Mouse (Mus musculus) 3T3-L1 (cell line): Measurements from ENCODE around the gene Gstt1.

Experiments used
- DNase-seq: peaks from one replicate; pipeline ENCODE4 v3.0.0-alpha.2; 2015; ENCODE audit warnings: low read depth, low spot score

The Gstt1 gene

DNA sequence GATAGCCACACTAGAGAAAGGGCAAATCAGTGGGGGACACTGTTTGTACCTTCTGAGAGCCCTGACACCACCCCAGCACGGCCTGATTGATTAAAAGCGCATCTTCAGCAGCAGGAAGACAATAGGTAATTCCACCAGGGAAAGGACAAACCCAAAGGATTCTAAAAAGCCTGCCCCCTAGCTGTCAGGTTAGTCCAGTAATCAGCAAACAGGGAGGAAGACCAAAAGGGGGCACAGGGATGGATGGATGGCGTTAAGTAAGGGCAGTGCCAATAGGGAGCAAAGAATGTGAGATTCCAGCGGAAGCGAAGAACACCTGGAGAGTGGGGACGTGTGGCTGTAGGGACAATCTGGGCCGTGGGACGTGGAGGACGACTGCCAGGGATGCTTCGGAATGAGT is 20.3 kb upstream of the Gstt1 start:
- no peak for DNase-seq

- no peak for DNase-seq
These were observed 5.8 kb upstream of the Gstt1 start for GRCm38 (mm10) chr10:75804217-75804616.

- peak; percentile 42 for DNase-seq
These were observed 687 bp downstream of the Gstt1 start for GRCm38 (mm10) chr10:75797619-75798175.

DNA sequence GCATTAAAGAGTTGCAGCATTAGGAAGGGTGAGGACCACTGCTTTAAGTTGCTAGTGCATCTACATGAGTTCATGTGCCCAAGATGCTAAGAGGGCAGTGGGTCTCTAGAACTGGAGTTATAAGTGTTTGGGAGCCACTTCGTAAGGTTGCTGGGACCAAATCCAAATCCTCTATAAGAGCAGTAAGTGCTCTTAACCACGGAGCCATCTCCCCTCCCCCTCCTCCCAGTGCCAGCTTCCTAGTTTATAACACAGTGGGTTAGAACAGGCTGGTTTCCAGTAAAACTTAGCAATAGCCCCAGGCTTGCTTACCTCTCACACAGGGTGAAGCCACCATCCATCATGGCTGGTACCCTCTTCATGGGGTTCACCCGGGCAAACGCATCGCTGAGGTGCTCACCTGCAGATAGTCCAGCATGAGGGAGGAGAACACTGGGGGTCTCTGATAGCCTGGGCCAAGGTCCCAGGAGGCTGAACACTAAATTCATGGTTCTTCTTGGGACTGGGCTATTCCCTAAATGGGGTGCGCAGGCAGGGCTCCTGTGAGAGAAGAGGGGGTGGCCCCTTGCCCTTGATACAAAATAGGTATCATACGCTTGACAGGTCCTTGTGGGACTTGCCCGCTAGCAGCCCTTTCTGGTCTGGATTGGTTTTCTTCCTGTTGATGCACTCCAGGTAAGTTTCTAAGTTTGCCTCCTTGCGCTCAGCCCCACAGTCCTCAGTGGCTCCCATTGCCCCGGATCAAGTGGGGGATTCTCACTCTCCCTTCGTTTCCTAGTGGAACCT is 1.5 kb downstream of the Gstt1 start:
- no peak for DNase-seq

DNA sequence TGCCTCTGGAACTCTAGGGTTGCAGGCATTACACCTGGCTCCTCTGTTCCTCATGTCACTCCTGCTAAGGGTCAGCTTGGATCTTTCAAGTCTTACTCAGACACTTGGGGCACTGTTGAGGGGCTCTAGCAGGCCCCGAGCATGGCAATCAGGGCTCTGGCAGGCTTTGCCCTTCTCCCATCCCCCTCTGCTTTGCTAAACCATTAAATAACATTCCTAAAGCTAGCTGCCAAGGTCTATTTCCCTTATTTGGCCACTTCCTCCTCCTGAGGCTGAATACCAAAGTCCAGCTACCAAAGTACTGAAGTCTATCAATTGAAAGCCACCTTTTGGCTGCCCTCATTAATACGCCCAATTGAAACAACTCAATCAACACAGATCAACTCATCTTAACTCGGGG is 3.5 kb downstream of the Gstt1 start:
- DNase-seq, result peak; percentile 49

DNA sequence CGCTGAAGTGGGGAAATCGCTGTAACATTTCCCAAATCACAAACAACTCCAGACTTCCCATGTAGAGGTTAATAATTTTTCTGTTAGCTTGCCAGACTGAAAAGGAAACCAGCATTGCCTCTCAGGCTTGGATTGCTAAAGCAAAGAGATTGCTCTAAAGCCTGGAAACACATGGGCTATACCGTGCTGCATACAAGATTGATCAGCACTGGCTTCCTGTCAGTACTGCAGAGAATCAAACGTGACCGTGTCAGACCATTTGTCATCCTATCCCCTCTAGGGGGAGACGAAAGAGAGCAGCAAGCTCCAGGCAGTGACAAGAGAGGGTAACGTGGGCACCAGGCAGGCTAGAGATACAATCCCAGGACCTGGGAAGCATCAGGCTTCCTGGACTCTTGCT is 7.6 kb downstream of the Gstt1 start:
- DNase-seq, result no peak

DNA sequence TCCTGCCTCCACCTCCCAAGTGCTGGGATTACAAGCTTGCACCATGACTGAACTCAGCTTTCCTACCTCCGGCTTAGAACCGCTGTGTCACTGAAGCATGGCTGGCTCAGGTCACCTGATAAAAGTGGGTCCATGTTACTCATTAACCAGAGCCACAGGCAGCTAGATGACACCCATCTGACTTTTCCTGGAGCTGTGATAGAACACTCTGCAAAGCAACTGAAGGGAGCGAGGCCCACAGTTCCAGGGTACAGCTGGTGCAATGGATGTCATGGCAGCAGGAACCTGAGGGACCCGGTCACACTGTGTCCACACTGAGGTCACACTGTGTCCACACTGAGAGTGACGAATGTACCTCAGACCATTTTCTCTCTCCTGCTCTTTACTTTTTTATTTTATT is 8.5 kb downstream of the Gstt1 start:
- DNase-seq, result no peak

DNA sequence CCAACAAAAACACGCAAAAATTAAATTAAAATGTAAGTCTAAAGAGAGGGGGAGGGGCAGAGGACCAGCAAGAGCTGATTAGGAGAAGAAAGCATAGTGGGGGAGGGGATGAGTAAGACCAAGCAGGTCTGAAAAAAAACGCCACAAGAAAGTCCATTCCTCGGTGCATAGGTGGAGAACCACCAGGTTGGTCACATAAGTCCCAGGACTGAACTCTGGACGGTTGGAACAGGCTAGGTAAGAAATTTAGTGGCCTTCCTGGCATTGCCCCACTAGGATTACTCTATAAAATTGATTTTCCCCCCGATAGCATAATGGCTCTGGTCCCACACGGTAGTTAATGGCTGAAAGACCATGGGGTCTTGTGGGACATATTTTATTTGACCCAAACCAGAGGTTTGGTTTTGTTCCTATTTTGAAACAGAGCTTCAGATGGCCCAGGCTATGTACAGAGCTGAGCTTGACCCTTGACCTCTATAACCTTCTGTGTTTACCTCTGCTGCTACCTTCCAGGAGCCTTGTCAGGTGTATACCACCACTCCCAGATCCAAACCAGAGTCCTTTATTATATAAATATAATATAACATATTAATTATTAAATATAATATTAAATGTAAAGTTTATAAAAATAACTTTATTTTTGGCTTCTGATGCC is 9.2 kb downstream of the Gstt1 start:
- no peak for DNase-seq

DNA sequence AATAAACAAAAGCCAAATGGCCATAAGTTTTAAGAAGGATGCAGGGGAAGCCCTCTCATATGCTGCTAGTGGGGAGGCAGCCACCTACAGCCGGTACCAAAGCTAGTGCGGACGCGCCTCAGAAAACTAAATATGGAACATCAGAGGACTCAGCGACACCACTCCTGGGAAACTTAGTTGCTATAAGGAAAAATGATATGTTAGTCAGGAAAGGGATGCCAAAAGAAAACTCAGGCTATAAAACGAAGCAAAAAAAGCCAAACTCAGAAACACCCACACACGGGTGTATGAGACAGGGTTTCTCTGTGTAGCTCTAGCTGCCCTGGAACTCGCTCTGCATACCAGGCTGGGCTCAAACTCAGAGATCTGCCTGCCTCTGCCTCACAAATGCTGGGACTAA is 10.1 kb downstream of the Gstt1 start:
- DNase-seq, result no peak

- DNase-seq, result no peak
These were observed 12.9 kb downstream of the Gstt1 start for GRCm38 (mm10) chr10:75785442-75785841.

DNA sequence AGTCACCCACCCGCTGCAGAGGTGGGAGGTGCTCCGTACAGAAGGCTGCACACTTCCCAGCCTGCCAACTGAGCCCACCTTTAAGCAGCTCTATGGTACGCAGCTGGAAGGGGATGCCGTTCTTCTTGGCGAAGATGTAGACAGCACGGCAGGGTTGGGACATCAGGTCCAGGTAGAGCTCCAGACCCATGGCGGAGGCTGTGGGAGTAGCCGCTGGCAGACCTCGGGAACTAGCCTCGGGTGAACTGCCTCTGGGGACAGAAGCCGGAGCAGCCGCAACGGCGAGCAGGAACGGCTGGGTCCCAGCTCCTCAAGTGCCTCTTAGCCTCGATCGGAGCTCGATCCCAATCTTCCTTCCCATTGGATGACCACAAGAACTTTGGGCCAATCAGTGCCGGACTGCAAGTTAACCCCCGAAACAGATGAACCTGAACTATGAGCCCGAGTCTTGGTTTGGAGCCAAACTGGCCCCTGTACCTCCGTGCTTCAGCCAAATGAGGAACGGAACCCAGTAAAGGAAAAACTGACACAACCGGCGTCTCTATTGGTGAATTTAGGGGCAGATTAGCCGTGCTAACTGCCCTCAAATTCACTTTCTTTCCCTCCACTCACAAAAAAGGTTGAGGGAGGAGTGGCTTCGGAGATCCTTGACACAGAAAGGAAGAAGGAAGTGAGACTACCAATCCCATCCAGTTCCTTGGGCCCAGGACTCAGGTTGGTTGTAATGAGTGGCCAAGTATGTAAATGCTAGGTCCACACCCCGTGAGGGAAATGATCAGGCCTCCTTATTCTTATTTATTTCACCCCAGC is 17.4 kb downstream of the Gstt1 start, which contains the start of the genes Gm20441 and Gstt3:
Gene Gm20441 (minus strand): TSS at position 186 of the 810 bp plus-strand sequence.
Gene Gstt3 (minus strand): TSS at position 646 of the 810 bp plus-strand sequence.
- DNase-seq, result peak; percentile 86

DNA sequence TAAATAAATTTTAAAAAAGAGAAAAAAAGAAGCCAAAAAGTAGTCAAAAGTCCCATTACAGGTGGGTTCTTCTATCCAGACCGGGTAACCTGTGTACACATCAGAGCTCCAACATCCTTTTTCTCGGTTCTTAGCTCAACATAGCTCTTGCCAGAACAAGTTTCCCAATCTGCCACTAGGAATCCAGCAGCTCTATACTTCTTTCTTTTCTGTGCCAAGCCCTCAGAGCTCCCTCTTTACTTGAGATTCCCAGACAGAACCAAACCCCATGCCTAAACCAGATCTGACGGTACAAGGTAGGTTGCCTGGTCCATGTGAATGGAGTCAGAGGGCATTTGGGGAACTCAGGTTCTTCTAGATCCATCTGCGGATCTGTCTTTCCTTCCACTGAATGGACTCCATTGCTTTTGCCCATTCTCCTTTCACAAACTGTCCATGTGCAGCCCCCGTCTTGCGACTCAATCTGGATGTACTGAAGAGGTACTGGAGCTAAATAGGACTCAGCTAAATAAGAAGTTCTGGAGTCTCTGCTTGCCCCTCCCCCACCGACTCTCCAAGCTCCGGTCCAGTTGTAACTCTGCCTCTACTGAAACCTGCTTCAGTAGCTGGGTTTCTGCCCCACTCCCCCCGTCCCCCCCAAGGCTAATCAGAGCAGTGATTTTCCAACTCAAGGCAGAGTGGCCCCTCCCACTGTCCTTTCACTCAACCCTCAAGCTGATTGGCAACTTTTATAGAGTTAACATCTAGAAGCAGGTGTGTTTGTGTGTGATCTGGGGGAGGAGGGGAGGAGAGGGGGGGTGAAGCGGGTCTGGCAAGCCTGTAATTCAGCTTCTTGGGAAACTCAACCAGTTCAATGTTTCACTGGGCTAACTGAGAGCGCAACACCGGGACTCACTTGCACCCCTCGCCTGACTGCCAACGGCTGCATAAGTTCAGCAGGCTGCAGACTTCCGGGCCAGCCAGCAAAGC is 18.9 kb downstream of the Gstt1 start:
- DNase-seq, result no peak

GRCm38 (mm10) chr10:75777885-75778284 is 20.5 kb downstream of the Gstt1 start:
- no peak for DNase-seq

DNA sequence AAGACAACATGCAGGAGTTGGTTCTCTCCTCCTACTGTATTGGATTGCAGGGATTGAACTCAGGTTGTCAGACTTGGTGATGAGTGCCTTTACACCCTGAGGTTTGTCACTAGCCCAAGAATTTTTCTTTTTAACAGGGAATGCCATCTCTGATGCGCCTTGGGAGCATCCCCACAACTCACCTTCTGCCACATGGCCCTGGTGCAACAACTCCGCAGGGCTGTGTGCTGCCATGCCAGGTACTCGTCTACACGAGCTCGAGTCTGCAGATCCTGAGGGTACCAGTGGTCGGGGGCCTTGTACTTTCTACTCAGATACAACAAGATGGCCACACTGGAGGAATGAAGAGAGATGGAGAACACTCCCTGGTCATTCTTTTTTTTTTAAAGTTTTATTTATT is 21.8 kb downstream of the Gstt1 start:
- no peak for DNase-seq

DNA sequence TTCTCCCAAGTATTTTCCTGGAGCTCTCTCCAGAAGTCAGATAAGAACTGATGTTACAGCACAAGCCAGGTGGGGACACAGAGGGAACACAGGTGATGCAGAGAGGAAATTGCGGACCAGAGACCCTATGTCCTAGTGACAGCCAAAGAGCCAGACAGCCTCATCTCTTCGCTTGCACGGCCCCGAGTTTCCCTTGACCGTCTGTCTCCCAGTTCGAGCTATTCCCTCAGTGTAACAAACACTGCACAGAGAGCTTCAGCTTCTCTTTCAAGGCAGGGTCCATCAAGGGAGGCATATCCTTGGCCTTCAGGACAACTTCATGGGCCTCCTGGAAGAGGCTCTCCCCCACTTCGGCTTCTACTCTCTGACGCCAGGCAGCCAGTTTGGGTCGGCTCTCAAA is 23.8 kb downstream of the Gstt1 start:
- no peak for DNase-seq

DNA sequence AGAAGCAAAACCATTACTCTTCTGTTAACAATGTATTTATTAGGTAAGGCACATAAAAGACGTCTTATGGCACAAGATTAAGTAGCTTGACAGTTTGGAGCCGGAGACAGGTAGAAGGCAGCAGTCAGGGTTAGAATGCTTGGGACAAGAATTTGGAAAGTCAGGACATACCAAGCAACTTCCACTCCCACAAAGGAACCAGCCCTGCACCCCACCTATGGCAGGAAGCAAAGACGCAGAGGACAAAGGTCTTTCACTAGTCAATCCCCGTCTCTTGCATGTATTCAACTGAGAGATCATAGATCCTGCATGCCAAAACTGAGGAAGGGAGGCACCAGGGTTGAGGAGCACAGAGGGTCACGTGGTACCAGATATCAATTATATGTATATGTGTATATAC is 24.3 kb downstream of the Gstt1 start:
- DNase-seq, result no peak

DNA sequence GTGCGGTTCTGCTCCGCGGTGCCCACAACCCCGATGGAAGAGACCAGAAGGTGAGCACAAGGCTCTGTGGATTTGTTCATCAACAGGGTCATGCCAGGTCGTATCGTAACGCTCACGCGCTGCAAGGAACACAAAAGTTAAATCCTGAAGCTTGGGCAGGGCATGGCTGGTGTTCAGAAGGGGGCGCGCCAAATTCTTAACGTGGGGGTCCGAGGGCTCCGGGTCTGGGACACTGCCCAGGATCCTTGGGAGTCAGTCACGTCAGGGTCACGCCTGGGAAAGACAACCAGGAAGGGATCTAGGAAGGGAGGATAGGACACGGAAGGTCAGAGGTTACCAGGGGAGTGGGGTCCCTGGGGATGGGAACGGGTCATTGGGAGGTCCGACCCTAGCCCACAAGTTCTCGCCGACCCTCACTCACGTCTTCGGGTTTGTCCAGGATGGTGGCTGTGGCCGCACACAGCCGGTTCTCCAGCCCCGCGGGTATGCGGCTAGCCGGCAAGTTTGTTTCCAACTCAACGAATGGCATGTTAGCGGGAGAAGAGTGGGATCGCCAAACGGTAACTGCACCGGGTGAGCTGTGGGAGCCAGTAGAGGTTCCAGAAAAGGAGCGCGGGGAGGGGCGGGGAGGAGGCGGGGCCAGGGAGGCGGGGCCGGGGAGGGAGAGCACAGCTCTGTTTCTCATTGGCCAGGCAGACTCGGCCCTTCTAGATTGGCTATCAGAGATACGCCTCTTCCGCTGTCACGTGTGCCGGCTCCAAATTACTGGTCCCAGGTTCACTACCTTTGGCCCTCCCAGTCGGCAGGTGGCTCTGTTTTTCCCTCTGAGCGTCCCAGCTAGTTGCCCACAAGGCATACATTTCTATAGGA is 25.4 kb downstream of the Gstt1 start, which contains the start of gene Ddt:
Gene Ddt (minus strand): TSS at position 620 of the 870 bp plus-strand sequence.
- DNase-seq, result peak; percentile 94

GRCm38 (mm10) chr10:75767756-75768155 is 30.6 kb downstream of the Gstt1 start:
- DNase-seq, result peak; percentile 20

DNA sequence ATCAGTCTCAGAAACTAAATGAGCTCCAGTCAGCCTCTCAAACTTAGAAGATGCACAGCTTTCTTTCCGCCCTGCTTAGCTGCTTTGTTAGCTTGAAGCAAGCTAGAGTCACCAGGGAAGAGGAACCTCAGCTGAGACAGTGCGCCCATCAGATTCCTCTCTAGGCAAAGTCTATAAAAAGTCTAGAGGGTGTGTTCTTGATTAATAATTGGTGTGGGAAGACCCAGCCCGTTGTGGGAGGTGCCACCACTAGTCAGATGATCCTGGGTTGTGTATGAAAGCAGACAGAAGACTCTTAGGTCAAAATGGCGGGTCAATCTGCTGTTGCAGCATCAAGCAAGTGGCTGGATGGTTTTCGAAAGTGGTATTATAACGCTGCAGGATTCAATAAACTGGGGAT is 31.5 kb downstream of the Gstt1 start:
- DNase-seq, result no peak
